Mouse (Mus musculus) c-Kit-positive CD71-negative TER-119-negative erythroid progenitor cells, embryonic 14.5 days (primary cell): ENCODE data around the gene Clta.

ENCODE experiments used
- DNase-seq: peaks from one replicate; pipeline ENCODE4 v3.0.0-alpha.2; 2013; ENCODE audit warnings: low read depth

Gene Clta

GRCm38 (mm10) chr4:44004126-44004525 lies at the start of gene Clta:
TSS of gene Clta (plus strand) at chr4:44004452.
- peak; percentile 52 for DNase-seq

DNA sequence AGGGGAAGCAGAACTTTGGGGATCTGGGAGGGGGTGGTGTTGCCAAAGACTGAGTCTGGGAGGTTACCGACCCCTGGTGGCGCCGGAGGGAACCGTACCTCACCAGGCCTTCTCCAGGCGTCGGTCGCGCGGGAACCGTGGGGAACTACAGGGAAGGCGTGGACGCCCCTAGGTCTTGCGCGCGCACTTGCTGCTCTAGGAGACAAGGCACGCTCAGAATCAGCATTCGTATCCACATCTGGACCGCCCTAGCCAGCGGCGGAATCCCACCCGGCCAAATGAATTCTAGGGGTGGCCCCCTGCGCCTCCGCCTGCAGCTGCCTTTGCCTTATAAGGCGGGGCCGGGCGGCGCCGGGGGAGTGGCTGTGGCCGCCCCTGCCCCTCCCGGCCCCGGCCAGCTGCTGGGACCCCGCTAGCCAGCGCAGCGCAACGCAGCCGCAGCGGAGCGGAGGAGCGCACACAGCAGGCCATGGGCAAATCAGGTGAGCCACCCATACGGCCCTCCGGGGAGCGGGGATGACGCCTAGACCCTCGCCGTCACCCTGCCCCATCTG lies 46.9 kb upstream of the Clta start, which contains the start of gene Glipr2:
Gene Glipr2, plus strand, starts transcription at position 110 of the 554 bp plus-strand sequence.
- peak; percentile 90 for DNase-seq

DNA sequence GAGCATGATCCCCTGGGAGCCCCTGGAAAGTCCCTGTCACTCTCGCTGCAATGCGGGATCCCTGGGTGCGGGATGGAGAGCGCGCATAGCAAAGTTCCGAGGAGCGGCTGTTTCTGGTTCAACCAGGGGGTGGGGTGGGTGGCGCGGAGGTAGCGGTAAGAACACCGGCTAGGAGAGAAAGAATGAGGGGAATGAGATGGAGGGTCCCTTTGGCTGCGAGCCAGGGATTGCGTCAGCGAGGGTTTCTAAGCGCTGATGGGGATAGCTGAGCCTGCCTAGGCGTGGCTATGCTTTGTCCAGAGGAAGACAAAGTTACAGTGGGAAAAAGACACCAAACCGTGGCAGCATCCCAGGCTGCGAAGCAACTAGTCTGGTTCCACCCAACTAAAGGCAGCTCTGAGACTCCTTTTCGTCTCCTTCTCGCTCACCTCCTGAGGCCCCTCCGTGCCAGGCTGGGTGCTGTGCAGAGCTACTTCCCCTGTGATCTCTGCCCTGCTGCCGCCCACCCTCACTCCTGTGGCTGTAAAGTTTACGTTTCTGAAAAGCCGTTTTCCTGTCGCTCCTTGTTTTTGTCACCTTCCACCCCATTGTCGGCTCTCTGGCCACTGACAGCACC lies 46.3 kb upstream of the Clta start:
- DNase-seq: no peak

DNA sequence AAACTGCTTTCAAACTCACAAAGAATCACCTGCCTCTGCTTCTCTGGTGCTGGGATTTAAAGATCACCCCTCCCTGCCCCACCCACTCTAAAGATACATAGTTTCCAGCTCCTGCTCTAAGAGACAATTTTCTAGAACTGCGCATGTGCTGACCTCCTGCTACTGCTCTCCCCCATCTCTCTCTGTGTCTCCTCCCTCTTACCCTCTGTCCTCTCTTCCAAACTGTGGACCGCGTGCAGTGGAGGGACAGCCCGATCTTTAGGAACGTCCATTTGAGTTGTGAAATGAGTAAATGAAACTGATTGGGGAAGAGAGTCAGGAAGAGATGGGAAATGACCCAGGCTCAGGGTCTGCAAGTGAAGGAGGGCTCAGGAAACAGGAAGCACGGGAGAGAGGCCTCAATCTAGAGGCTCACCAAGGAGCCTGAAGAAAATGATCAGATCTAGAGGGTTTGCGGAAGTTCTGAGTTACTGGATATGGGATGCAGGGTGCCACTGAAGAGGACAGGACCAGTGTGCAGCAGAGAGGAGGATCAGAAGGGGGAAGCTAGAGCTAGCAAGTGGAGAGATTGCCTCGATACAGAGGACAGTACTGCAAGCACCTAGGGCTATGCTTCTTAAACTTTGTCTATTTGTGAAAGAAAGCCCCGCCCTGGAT lies 44.6 kb upstream of the Clta start:
- no peak for DNase-seq

- DNase-seq: no peak
These were observed 44.0 kb upstream of the Clta start for GRCm38 (mm10) chr4:43960207-43960606.

GRCm38 (mm10) chr4:43964326-43964833 lies 39.9 kb upstream of the Clta start:
- no peak for DNase-seq

- DNase-seq: no peak
These were observed 39.1 kb upstream of the Clta start for GRCm38 (mm10) chr4:43964951-43965684.

DNA sequence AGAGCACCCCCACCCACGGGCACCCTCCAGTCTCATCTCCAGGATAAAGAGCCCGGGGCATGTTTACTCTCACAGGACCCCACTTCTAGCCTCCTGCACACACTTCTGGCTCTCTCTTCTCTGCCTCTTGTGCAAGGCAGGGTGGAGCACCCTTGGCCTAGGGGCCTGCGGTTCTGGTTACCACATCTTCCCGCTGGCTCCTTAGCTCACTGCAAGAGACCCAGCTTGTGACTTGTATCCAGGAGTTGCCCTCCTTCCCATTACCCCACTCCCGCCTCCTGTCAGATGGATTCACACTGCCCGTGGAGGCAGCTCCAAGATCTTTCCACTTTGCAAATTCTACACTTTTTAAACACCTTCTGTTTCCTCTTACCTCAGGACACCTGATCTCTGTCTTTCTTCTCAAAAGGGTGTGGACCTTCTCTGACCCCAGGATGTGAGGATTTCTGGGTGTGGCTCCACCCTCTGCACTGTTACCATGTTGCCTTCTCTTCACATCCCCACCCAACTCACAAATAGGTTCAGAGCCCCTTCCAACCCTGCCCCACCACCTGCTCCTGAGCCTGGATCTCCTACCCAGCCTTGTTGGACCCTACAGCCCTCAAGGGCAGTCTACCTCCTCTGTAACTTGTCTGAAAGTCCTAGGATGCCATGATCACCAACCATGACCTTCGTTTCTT lies 38.3 kb upstream of the Clta start:
- no peak for DNase-seq

GRCm38 (mm10) chr4:43968650-43969049 lies 35.6 kb upstream of the Clta start:
- no peak for DNase-seq

DNA sequence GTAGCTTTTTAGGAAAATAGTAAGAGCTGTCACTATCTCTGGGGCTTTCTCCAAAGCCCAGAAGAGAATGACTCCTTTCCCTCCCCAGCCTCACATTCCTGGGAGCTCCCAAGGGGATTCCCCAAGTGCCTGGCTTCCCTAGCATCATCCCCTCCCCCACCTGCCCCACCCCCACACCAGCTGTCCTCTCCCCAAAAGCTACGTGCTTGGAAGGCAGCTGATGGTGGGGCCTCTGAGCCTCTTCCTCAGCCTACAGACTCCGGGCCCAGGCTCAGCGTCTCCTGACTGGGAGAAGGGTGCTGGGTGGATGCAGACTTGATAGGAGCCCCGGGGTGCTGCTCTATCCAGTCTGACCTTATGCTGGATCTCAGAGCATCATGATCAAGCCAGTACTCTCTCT lies 34.9 kb upstream of the Clta start:
- no peak for DNase-seq

DNA sequence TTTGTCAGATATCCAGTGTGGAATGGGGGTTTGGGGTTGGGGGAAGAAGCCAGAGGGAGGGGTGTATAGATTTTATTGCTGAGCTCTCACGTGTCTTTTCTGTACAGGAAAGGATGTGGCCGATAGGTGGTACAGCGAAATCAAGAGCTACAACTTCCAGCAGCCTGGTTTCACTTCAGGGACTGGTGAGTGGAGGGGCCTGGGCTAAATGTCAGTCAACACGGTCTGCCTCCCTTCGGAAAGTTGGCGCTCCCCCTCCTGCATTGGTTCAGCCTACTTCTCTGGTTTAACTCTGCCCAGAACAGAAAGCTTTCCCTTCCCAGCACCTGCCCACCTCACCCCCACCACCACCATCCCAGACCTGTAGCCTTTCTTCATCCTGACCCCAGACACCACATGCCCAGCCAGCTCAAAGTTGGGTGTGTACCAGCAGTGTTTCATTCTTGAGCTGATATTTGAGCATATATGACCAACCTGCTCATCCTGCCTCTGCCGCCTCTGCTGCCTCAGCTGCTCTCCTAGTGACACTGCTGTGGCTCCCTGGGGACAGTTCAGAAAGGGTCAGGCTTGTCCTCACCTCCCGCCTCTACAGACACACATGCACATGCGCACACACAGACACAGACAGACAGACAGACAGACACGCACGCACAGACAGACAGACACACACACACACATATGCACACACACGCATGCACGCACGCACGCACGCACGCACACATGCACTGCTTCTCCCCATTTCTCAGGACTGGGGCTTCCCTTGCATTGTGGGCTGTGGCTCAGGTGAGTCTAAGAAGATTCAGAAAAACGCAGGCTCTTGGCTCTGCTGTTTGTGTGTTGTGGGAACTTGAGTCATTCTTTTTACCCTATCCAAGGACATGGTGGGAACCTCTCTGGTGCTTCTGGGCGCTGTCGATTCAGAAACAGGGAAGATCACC lies 33.6 kb upstream of the Clta start:
- DNase-seq: no peak

DNA sequence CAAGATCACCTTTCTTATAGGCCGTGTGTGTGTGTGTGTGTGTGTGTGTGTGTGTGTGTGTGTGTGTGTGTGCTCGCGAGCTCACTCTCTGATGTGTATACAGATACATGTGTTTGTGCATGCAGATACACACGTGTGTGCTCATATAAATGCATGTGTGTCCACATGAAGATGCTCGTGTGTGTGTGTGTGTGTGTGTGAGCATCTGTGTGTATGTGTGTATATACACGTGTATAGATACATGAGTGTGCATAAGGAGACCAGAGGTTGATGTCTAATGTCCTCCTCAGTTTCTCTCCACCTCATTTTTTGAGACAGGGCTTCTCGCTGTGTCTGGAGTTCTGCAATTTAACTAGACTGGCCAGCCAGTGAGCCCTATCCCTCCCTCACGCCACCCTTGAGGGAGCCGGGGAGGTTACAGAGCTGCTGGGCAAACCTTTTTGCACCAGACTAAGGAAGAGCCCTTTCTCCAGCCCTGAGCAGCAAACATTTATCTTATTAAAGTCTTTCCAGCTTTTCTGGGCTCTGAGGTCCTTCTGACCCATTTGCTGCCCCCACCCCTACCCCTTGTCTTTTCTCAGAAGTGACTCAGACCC lies 32.6 kb upstream of the Clta start:
- no peak for DNase-seq

GRCm38 (mm10) chr4:43972137-43972591 lies 32.1 kb upstream of the Clta start:
- peak; percentile 80 for DNase-seq

GRCm38 (mm10) chr4:43973526-43973981 lies 30.7 kb upstream of the Clta start:
- no peak for DNase-seq

- DNase-seq: no peak
These were observed 29.2 kb upstream of the Clta start for GRCm38 (mm10) chr4:43974914-43975616.

DNA sequence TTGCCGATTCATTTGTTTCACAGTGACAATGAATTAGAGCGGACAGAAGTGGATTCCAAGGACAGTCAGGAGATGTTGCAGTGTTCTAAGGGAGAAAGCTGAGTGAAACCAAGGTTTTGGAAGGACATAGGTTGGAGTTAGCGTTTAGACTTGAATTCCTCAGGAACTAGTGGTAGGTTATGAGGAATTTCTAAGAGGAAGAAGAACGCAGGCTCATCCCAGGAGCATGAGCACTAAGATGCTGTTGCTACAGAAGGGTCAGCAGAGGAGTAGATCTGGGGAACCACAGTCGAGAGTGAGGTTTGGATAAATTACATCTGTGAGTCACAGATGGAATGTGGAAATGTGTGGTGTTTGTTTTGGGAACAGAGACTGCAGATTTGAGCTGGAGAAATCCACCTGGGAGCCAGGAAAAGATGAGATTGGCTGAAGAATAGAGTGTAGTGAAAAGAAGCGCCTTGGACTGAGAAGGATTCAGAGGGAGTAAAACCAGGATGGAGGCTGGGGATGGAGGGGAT lies 28.0 kb upstream of the Clta start:
- DNase-seq: no peak

GRCm38 (mm10) chr4:43978521-43979443 lies 25.5 kb upstream of the Clta start:
- DNase-seq: no peak

- DNase-seq: no peak
These were observed 24.5 kb upstream of the Clta start for GRCm38 (mm10) chr4:43979746-43980145.
